Mouse (Mus musculus): ENCODE data around the gene Fsd2. TPM values are rescaled to one million over a fixed set of nuclear protein-coding genes. Genes with fewer than 3 reads are reported as not detected.

Fsd2 gene
- not detected for total RNA-seq (2023)

GRCm38 (mm10) chr7:81566892-81567291, at the start of gene Fsd2:
TSS of gene Fsd2 (minus strand) at chr7:81566944.

DNA sequence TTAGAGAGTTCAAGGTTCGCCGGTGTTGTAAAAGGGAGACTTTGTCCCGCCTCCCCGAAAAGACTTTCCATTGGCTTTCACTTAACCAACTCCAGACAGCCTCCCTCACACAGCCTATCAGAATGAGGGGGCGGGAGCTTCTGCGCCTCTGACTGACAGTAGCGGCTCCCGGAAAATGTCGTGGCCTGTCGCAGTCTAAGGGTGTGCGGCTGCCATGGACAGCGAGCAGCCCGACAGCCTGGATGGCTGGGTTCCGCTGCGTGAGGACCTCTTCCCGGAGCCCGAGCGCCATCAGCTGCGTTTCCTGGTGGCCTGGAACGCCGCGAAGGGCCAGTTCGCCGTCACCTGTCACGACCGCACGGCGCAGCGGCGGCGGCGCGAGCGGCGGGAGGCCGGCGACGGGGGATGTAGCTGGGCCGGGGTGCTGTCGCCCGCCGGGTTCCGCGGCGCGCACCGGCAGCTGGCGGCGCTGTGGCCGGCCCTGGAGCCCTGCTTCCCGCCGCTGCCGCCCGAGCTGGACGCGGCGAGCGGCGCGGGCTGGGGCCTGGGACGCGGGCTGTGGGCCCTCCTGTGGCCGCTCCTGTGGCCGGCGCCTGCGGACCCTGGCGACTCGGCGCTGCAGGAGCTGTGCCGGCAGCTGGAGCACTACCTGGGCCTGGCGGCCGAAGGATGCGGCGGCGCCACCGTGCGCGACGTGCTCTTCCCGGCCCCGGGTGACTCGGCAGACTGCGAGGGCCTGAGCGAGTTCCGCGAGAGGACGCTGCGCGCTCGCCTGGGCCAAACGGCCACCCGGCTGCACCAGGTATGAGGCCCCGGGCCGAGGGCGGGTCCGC, 4.6 kb upstream of the Fsd2 start, which contains the start of gene Whamm:
Gene Whamm (plus strand): TSS at position 159 of the 833 bp plus-strand sequence.

GRCm38 (mm10) chr7:81498181-81498580, 68.6 kb downstream of the Fsd2 start, which contains the start of gene BC048679:
TSS of gene BC048679 (minus strand) at chr7:81498281.

GRCm38 (mm10) chr7:81493331-81494021, 73.3 kb downstream of the Fsd2 start, which contains the start of gene Ap3b2:
TSS of gene Ap3b2 (minus strand) at chr7:81493925.

Other genes with a start within 250 kb of the Fsd2 start
- gene Rps17, start 221.7 kb downstream of the Fsd2 start, total RNA-seq (2023): 100 to 1,000 TPM; 767 to 843 TPM
- not detected for gene Cpeb1, start 111.5 kb downstream of the Fsd2 start, total RNA-seq (2023)
- gene Ap3b2, start 73.0 kb downstream of the Fsd2 start, total RNA-seq (2023): not detected
- gene BC048679, start 68.7 kb downstream of the Fsd2 start, total RNA-seq (2023): not detected
- gene Whamm, start 4.3 kb upstream of the Fsd2 start, total RNA-seq (2023): 10 to 100 TPM; 15.4 to 16.4 TPM
- under 1 TPM; 0.22 to 0.69 TPM for gene Homer2, start 140.6 kb upstream of the Fsd2 start, total RNA-seq (2023)
- 10 to 100 TPM; 48.0 to 50.6 TPM for gene Ramac, start 196.0 kb upstream of the Fsd2 start, total RNA-seq (2023)
- gene 3110040N11Rik, start 222.5 kb upstream of the Fsd2 start, total RNA-seq (2023): 1 to 10 TPM; 7.6 to 9.5 TPM